Mouse (Mus musculus) heart, postnatal 4 days (tissue): Measurements from ENCODE around the gene Fv1. TPM values are rescaled to one million over a fixed set of nuclear protein-coding genes. Genes with fewer than 3 reads are reported as not detected.
A peak's percentile ranks its signal among the peaks of the same experiment; 100 is the strongest.
"Not testable (repeated sequence)": the region's sequence is repeated elsewhere in the genome, so short reads cannot be mapped to it uniquely, and the experiment has no call there.

Experiments used
- DNase-seq: peaks from one replicate; pipeline ENCODE4 v3.0.0; 2021
- total RNA-seq, 2 experiments: library from RNA; stranded (reverse); gene quantifications; 2 replicates each; pipeline ENCODE4 v1.2.3; 2021

Fv1 gene
- 10 to 100 TPM in 1 of 2 experiments, 1 to 10 TPM in 1; 9.9 to 11.7 TPM for total RNA-seq

- DNase-seq: peak; percentile 94
Observed at GRCm38 (mm10) chr4:147868450-147869031, at the start of gene Fv1, which contains the start of gene Miip. Gene Fv1, plus strand, starts transcription at chr4:147868979. Gene Miip, minus strand, starts transcription at chr4:147868816.

- not testable (repeated sequence) for DNase-seq
Observed at GRCm38 (mm10) chr4:147819659-147820058, 49.1 kb upstream of the Fv1 start.

- not testable (repeated sequence) for DNase-seq
Observed at GRCm38 (mm10) chr4:147821414-147821813, 47.4 kb upstream of the Fv1 start.

GRCm38 (mm10) chr4:147824389-147824788, 44.4 kb upstream of the Fv1 start:
- no peak for DNase-seq

GRCm38 (mm10) chr4:147839282-147839681, 29.5 kb upstream of the Fv1 start:
- peak; percentile 58 for DNase-seq

GRCm38 (mm10) chr4:147842871-147843270, 25.9 kb upstream of the Fv1 start:
- DNase-seq: no peak

GRCm38 (mm10) chr4:147847614-147848583, 20.9 kb upstream of the Fv1 start, which contains the start of gene Zfp933:
Gene Zfp933, minus strand, starts transcription at chr4:147848366.
- peak; percentile 65 for DNase-seq

GRCm38 (mm10) chr4:147848584-147848991, 20.2 kb upstream of the Fv1 start:
- DNase-seq: no peak

- no peak for DNase-seq
Observed at GRCm38 (mm10) chr4:147850776-147851175, 18.0 kb upstream of the Fv1 start.

- DNase-seq: no peak
Observed at GRCm38 (mm10) chr4:147862051-147862450, 6.7 kb upstream of the Fv1 start.

- DNase-seq: no peak
Observed at GRCm38 (mm10) chr4:147865651-147866050, 3.1 kb upstream of the Fv1 start.

GRCm38 (mm10) chr4:147866056-147866455, 2.7 kb upstream of the Fv1 start:
- DNase-seq: no peak

GRCm38 (mm10) chr4:147866793-147867192, 2.0 kb upstream of the Fv1 start:
- not testable (repeated sequence) for DNase-seq

GRCm38 (mm10) chr4:147867563-147868449, 973 bp upstream of the Fv1 start:
- no peak for DNase-seq

- DNase-seq: no peak
Observed at GRCm38 (mm10) chr4:147869238-147869637, 459 bp downstream of the Fv1 start.

GRCm38 (mm10) chr4:147875852-147876575, 7.2 kb downstream of the Fv1 start:
- no peak for DNase-seq

- DNase-seq: no peak
Observed at GRCm38 (mm10) chr4:147878537-147878936, 9.8 kb downstream of the Fv1 start.

- DNase-seq: no peak
Observed at GRCm38 (mm10) chr4:147879456-147879855, 10.7 kb downstream of the Fv1 start.

GRCm38 (mm10) chr4:147879865-147880264, 11.1 kb downstream of the Fv1 start:
- no peak for DNase-seq

- DNase-seq: no peak
Observed at GRCm38 (mm10) chr4:147881792-147882191, 13.0 kb downstream of the Fv1 start.

GRCm38 (mm10) chr4:147883041-147883440, 14.3 kb downstream of the Fv1 start:
- DNase-seq: no peak

- no peak for DNase-seq
Observed at GRCm38 (mm10) chr4:147884138-147884537, 15.4 kb downstream of the Fv1 start.
